Mouse (Mus musculus) adrenal gland, adult (tissue): ENCODE measurements around the gene Rpa2.
"Not testable (repeated sequence)": the region's sequence is repeated elsewhere in the genome, so short reads cannot be mapped to it uniquely, and the experiment has no call there.

Experiments used
- DNase-seq, 2 experiments: peaks; one replicate each; pipeline ENCODE4 v3.0.0; 2022 to 2023; ENCODE audit warnings: low spot score in 1 of 2; ENCODE audit not compliant: inconsistent age in 2 of 2

The Rpa2 gene

DNA sequence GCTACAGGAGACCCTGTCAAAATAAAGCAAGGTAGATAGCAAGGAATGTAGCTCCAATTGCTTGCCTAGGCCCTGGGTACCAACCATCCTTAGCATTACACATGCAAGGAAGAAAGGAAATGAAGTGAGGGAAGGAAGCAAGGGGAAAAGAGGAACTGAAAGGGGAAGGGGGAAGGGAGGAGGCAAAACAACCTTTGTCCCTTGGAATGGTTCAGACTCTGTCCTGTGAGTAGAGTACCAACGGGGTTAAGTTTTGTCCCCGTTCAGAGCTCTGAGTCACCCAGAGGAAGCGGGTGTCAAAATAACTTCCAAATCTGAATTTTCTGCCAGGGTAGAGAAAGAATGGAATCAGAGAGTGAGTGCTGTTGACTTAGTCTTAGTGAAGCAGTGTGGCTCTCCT is 7.8 kb upstream of the Rpa2 start:
- DNase-seq: no peak

- DNase-seq: no peak
These were observed 5.5 kb upstream of the Rpa2 start for GRCm38 (mm10) chr4:132762602-132763001.

GRCm38 (mm10) chr4:132763125-132763524 is 5.0 kb upstream of the Rpa2 start:
- DNase-seq: not testable (repeated sequence)

GRCm38 (mm10) chr4:132771776-132772175 is 3.6 kb downstream of the Rpa2 start:
- DNase-seq: no peak

GRCm38 (mm10) chr4:132774905-132775304 is 6.8 kb downstream of the Rpa2 start:
- DNase-seq: no peak

- peak; percentile 60 to 86 for DNase-seq
These were observed 8.6 kb downstream of the Rpa2 start for GRCm38 (mm10) chr4:132776764-132777163.

DNA sequence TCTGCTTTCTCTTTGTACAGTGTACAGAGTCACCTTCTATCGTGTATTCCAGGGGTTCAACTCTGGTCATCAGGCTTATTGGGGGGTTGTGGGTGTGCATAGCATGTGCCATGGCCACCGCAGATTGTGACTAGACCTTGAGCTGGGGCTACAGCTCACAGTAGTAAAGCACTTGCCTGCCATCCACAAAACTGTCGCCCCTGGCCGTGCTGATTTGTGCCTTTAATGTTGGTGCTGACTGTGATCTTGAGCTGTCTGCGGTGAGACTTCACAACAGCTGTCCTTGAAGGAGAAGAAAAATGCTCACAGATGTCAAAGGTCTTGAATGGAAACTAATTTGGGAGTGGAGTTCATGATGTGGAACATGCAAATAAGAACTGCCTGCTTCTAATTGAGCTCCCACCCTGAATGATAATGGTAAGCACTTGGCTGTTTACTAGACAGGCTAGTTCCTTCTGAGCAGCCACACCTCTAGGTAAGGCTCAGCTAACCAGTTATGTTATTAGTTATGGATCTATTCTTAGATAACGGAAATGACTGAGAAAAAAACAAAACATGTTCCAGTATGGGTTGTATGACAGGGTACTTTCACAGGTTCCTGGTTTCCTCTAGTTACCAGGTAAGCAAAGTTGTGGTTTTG is 10.6 kb downstream of the Rpa2 start:
- DNase-seq: no peak

DNA sequence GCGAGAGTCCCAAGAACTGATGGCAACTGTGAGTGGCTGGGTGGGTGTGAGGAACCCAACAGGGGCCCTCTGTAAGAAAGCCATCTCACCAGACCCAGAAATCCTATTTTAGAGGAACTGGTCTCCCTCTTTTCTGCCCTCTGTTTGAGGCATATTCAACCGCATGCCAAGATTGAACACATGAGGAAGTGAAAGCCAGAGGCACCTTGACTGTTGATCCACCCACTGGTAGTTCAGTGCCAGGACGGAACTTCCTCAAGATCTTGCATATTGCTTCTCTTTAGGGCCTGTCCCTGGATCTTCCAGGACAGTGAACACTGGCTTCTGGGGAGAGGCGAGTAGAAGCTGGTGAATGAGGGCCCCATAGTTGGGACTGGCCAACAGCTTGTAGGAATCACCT is 12.2 kb downstream of the Rpa2 start:
- no peak for DNase-seq

GRCm38 (mm10) chr4:132783732-132784131 is 15.6 kb downstream of the Rpa2 start:
- DNase-seq: no peak

GRCm38 (mm10) chr4:132785228-132785627 is 17.1 kb downstream of the Rpa2 start:
- no peak for DNase-seq

DNA sequence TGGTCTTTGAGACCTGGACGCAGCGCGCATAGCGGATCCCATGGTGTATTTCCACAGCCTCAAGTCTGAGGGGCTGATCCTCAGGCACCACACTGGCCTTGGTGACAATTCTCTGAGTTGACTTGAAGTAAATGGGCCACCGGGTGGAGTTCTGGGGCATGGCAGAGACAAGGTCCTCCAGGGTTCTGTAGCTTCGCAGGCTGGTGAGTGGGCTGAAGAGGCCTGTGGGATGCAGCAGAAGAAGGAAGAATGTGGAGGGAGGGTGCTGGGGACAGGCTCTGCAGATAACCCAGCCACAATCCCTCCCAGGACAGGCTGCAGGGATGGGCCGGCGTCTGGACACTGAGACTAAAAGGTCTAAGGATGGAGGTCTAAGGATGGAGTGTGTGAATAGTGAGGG is 21.6 kb downstream of the Rpa2 start:
- DNase-seq: no peak

DNA sequence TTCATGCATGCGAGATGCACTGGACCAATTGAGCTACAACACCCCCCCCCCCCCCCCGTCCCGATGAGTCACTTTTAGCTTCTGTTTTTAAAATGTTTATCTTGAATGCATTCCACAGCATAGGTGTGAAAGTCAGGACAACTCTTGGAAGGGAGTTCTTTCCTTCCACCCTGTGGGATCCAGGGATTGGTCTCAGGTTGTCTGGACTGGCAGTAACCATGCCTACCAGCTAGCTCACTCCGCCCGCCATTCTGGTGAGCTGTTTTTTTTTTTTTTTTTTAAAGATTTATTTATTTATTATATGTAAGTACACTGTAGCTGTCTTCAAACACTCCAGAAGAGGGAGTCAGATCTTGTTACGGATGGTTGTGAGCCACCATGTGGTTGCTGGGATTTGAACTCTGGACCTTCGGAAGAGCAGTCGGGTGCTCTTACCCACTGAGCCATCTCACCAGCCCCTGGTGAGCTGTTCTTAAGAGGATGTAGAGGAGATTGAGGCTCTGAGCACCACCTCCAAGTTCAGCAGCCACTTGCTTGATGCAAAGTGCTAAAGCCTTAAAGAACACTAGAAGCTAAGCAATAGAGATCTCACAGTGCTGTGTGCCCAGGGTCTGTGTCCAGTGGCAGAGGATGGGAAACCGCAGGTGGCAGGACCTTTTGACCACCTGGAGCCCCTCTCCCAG is 25.3 kb downstream of the Rpa2 start:
- DNase-seq: not testable (repeated sequence)

- DNase-seq: no peak
These were observed 25.9 kb downstream of the Rpa2 start for GRCm38 (mm10) chr4:132794028-132794427.

- DNase-seq: no peak
These were observed 26.6 kb downstream of the Rpa2 start for GRCm38 (mm10) chr4:132794760-132795159.

- DNase-seq: no peak
These were observed 27.0 kb downstream of the Rpa2 start for GRCm38 (mm10) chr4:132795171-132795570.

GRCm38 (mm10) chr4:132796196-132796886 is 28.2 kb downstream of the Rpa2 start, which contains the start of gene Themis2:
Themis2 (minus strand) TSS chr4:132796387.
- DNase-seq: peak; percentile 79 to 89

GRCm38 (mm10) chr4:132797461-132797860 is 29.3 kb downstream of the Rpa2 start:
- no peak for DNase-seq

DNA sequence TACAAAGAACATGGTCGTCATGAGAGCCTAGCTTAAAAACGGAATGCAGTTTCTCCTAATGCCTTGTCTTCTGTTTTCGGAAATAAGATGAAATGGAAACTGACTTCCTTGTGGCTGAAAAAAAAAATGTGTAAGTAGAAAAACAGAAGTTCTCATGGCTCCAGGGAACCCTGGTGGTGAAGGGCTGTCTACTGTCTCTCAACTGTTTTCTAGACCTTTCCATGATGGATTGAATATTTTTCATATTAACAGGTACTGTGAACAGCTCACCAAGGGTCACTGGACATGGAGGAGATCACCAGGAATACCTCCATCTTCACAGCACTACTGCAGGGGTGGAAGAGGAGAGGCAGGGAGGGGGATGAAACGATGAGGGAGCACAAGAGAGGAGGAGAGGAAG is 29.9 kb downstream of the Rpa2 start:
- DNase-seq: no peak

DNA sequence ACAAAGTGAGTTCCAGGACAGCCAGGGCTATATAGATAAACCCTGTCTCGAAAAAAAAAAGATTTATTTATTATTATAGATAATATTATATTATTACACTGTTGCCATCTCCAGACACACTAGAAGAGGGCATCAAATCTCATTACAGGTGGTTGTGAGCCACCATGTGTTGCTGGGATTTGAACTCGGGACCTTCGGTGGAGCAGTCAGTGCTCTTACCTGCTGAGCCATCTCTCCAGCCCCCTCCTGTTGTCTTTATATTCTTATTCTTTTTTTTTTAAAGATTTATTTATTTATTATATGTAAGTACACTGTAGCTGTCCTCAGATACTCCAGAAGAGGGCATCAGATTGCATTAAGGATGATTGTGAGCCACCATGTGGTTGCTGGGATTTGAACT is 30.5 kb downstream of the Rpa2 start:
- not testable (repeated sequence) for DNase-seq

- no peak for DNase-seq
These were observed 31.7 kb downstream of the Rpa2 start for GRCm38 (mm10) chr4:132799845-132800244.

DNA sequence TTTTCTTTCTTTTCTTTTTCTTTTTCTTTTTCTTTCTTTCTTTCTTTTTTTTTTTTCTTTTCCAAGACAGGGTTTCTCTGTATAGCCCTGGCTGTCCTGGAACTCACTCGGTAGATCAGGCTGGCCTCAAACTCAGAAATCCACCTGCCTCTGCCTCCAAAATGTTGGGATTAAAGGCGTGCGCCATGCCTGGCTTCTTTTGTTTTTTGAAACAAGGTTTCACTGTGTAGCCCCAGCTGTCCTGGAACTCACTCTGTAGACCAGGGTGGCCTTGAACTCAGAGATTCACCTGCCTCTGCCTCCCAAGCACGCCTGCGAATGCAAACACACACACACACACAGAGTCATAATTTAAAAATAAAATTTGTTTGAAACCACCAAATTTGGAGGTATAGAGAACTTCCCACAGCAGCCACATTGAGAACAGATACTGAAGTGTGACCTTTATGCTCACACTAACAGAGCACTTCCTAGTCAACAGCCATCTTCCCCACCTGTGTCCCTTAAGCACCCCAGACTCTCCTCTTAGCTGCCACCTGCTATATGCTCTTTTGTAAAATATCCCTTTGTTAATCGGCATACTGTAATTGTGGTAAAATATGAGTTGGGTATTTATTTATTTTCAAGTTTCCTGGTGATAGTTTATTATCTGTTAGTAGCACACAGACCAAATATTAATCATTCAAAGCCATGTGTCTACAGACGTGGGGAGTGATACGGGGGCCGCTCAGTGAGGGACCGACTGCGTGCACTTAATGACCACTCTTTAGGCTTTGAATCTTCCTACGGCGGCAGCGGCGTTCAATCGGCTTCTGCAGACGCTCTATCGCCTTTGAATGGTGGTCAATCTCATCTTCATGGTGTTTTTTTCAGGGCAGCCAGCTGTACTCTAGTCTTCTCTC is 33.3 kb downstream of the Rpa2 start:
- DNase-seq: no peak
